Mouse (Mus musculus) neural tube, embryonic 14.5 days (tissue): ENCODE measurements around the gene Tapbpl. TPM values are rescaled to one million over a fixed set of nuclear protein-coding genes. Genes with fewer than 3 reads are reported as not detected.
A peak's percentile ranks its signal among the peaks of the same experiment; 100 is the strongest.

Experiments
- ATAC-seq: fragments of 200-750 bp; cut with Nextera tagmentation; 2 replicates; pipeline ENCODE4 v1.8.0; 2017; ENCODE audit warnings: low read depth, mild to moderate bottlenecking, moderate TSS enrichment, moderate library complexity
- H3K27ac ChIP-seq: fragments of 300-500 bp; sonication (generic); 2 replicates; pipeline ENCODE4 v1.5.1; 2014; ENCODE audit warnings: low read depth, mild to moderate bottlenecking, control low read depth, low read length, moderate library complexity, mixed read lengths
- H3K27me3 ChIP-seq: fragments of 300-500 bp; sonication (generic); 2 replicates; pipeline ENCODE4 v1.6.1; 2014; ENCODE audit warnings: low read length; ENCODE audit not compliant: control insufficient read depth, insufficient read depth
- H3K36me3 ChIP-seq: fragments of 300-500 bp; sonication (generic); 2 replicates; pipeline ENCODE4 v1.6.1; 2014; ENCODE audit warnings: low read length, mixed read lengths; ENCODE audit not compliant: control insufficient read depth, insufficient read depth
- H3K4me1 ChIP-seq: fragments of 300-500 bp; sonication (generic); 2 replicates; pipeline ENCODE4 v1.6.1; 2014; ENCODE audit warnings: low read length; ENCODE audit not compliant: control insufficient read depth, insufficient read depth
- H3K4me2 ChIP-seq: fragments of 300-500 bp; sonication (generic); 2 replicates; pipeline ENCODE4 v1.6.1; 2014; ENCODE audit warnings: mild to moderate bottlenecking, low read depth, low read length, control low read depth
- H3K4me3 ChIP-seq: fragments of 300-500 bp; sonication (generic); 2 replicates; pipeline ENCODE4 v1.5.1; 2014; ENCODE audit warnings: low read depth, low read length, control low read depth, mixed read lengths
- H3K9ac ChIP-seq: fragments of 300-500 bp; sonication (generic); replicated peaks from 2 replicates; pipeline ENCODE4 v1.6.1; 2014; ENCODE audit warnings: low read depth, mild to moderate bottlenecking, control low read depth, low read length, mixed read lengths
- H3K9me3 ChIP-seq: fragments of 300-500 bp; sonication (generic); 2 replicates; pipeline ENCODE4 v1.6.1; 2016; ENCODE audit warnings: low read length; ENCODE audit not compliant: control insufficient read depth
- WGBS: fragments of 180-500 bp; shearing (Covaris S2); extraction: QIAGEN DNeasy Blood & Tissue Kit; methylation state at CpG from one replicate; pipeline ENCODE4 v1.1.7; 2014; 5-methylcytosine and 5-hydroxymethylcytosine counted together
- polyA plus RNA-seq: library from polyadenylated mRNA; unstranded; fragments of >200 nt; fragmentation: Nextera tagmentation; extraction: Ambion mirVana; gene quantifications from 2 replicates; pipeline ENCODE4 v1.2.1, GENCODE M21; 2014

The Tapbpl gene
- polyA plus RNA-seq, 1 experiment from 2014 or later, result 5.1 TPM

DNA sequence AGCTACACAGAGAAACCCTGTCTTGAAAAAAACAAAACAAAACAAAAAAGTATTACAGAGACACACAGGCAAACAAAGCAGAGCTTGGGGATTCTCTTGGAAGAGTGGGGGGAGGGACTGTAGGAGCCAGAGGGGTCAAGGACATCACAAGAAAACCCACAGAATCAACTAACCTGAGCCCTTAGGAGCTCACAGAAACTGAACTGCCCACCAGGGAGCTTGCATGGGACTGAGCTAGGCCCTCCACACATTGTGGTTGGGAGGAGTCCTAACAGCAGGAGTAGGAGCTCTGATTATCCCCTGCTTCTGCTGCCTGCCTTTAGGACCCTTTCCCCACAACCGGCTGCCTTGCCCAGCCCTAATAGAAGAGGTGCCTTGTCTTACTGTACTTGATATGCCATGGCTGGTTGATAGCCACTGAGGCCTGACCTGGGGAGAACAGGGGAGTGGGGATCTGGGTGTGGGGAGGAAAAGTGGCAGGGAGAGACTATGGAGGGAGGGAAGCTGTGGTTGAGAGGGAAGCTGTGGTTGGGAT, 36.1 kb downstream of the Tapbpl start:
- Histone ChIP-seq H3K27me3 (no peaks in the 10 kb centered on the region), H3K4me2 (no peak overlapping the region), H3K4me1 (peaks cover 6% of the 10 kb centered on the region; the same call in 1 of the 2 replicates), H3K27ac (no peak overlapping the region), H3K36me3 (0 out of 2 replicates have a peak, but pooled peaks cover 5% of the 10 kb centered on the region), H3K9me3 (no peaks in the 10 kb centered on the region), H3K4me3 (no peak overlapping the region), H3K9ac (no peak overlapping the region)
- WGBS, result 9% methylated on average over 1 of the region's 1 CpGs
- ATAC-seq, result no peak

DNA sequence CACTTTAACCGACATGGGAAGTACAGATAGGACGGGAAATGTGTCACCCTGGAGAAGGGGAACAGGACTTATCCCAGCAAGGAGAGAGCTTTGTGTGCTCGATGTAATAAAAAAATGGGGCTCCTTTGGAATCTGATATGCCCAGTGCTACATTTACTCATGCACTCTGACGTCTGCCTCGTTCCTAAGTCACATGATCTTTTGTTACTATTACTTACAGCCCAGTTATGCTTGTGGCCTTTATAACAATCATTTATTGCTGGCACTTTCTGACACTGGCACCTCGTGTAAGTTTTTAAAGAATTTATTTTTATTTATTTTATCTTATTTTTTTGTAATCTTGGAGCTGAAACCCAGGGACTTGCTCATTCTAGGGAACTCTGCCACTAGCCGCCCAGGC, 38.3 kb downstream of the Tapbpl start:
- H3K4me3 ChIP-seq, result no peak overlapping the region
- H3K36me3 ChIP-seq, result 0 out of 2 replicates have a peak, but pooled peaks cover 5% of the 10 kb centered on the region
- H3K27ac ChIP-seq, result no peak overlapping the region
- no peak overlapping the region for H3K9ac ChIP-seq
- WGBS, result 76% methylated on average over 7 of the region's 7 CpGs
- H3K27me3 ChIP-seq, result no peaks in the 10 kb centered on the region
- H3K4me1 ChIP-seq, result peaks cover 6% of the 10 kb centered on the region; the same call in 1 of the 2 replicates
- no peak for ATAC-seq
- H3K4me2 ChIP-seq, result no peak overlapping the region
- no peaks in the 10 kb centered on the region for H3K9me3 ChIP-seq

DNA sequence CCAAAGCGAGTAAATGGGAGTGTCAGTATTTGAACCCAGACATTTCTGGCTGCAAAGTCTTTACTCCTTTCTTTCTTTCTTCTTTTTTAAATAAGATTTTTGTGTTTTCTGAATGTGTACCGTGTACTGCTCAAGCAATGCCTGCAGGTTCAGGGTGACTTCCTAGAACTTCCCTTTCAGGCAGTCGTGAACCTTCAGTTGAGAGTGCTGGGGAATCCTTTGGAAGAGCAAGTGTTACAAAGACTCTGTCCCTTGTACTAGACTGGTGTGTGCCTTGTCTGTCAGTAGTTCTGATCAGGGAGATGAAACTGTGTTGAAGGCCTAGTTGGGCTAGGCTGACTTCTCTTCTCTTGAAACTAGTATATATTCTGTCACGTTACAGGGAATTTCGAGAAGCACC, 38.8 kb downstream of the Tapbpl start:
- peaks cover 6% of the 10 kb centered on the region; the same call in 1 of the 2 replicates for H3K36me3 ChIP-seq
- no peaks in the 10 kb centered on the region for H3K9me3 ChIP-seq
- peaks cover 6% of the 10 kb centered on the region; the same call in 1 of the 2 replicates for H3K4me1 ChIP-seq
- H3K27me3 ChIP-seq, result no peaks in the 10 kb centered on the region
- H3K27ac ChIP-seq, result peak overlapping the region; percentile 97
- H3K4me2 ChIP-seq, result peak overlapping the region; percentile 90
- no peak for ATAC-seq
- peak overlapping the region; percentile 66 for H3K4me3 ChIP-seq
- peak overlapping the region; percentile 70 for H3K9ac ChIP-seq
- 48% methylated on average over 5 of the region's 5 CpGs for WGBS

DNA sequence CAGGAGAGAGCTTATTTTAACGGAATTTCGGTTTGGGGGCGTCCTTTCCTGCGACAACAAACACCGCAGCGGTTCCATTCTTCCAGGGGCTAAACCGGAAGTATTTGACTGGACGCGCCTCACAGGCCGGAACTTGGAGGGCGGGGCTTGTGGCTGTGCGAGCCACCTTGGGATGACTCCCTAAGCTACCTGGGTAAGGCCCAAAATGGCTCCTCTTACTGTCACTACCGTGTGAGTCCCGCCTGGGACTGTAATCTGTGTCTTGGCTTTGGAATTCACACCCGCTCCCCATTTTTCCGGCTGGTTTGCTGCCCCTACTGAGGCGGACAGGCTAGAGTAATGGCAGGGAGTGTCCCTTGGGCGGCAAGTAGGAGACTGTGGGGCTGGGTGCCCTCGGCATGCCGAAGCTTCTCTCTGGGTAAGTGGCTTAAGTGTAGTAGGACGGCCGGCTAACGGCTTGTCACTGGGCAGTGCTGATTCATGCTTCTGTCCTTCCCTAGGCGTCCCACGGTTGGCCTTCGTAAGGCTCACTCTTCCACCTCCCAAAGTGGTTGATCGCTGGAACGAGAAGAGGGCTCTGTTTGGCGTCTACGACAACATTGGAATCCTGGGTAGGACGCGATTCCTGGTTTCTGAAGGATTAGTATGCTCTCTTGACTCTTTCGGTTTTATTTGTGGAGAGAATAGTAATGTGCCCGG, 39.5 kb downstream of the Tapbpl start:
- ATAC-seq, result peak; percentile 96
- Histone ChIP-seq H3K36me3 (peaks cover 12% of the 10 kb centered on the region), H3K4me2 (peak overlapping the region; percentile 90), H3K9me3 (no peaks in the 10 kb centered on the region), H3K27ac (peak overlapping the region; percentile 97), H3K27me3 (no peaks in the 10 kb centered on the region), H3K4me1 (peaks cover 6% of the 10 kb centered on the region; the same call in 1 of the 2 replicates), H3K9ac (peak overlapping the region; percentile 70), H3K4me3 (peak overlapping the region; percentile 66)
- under 1% methylated on average over 34 of the region's 34 CpGs for WGBS

DNA sequence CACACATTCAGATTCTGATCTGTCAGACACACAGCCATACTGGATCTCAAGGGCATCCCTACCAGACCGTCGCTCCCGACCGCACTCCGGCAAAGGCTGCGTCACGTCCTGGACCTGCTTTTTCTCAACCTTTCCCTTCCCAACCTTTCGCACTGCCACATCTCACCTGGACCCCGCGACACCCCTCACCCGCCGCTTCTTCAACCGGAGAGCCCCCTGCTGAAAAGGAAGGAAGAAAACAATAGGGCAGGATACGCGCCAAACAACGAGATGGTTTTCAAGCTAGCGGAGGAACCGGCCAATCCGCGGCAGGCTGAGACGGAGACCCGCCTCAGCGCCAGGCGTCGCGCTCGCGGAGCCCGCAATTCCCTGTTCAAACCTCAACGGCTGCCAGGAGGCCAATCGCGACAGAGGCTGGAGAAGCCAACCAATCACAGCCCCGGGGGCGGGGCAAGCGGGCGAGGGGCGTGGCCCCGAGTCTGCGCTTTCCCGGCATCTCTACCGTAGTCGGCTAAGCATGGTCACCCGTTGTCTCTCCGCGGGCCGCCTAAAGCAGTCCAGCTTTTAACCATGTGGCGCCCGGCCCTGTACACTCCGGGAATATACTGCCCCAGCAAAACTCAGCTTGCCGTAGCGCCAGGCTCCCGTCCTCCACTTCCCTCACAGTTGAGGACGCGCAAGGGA, 40.2 kb downstream of the Tapbpl start, which contains the start of the genes Ncapd2 and Mrpl51:
TSS of gene Ncapd2 (minus strand) at position 370 of the 684 bp plus-strand sequence.
TSS of gene Mrpl51 (plus strand) at position 470 of the 684 bp plus-strand sequence.
- under 1% methylated on average over 54 of the region's 54 CpGs for WGBS
- ATAC-seq, result peak; percentile 98
- peak within 1 kb of the TSS; percentile 66 for H3K4me3 ChIP-seq
- peak within 1 kb of the TSS; percentile 90 for H3K4me2 ChIP-seq
- no peaks in the 10 kb centered on the region for H3K9me3 ChIP-seq
- H3K27ac ChIP-seq, result peak within 1 kb of the TSS; percentile 97
- peaks cover 6% of the 10 kb centered on the region; the same call in 1 of the 2 replicates for H3K4me1 ChIP-seq
- H3K36me3 ChIP-seq, result peaks cover 18% of the 10 kb centered on the region
- no peaks in the 10 kb centered on the region for H3K27me3 ChIP-seq
- H3K9ac ChIP-seq, result peak within 1 kb of the TSS; percentile 70

DNA sequence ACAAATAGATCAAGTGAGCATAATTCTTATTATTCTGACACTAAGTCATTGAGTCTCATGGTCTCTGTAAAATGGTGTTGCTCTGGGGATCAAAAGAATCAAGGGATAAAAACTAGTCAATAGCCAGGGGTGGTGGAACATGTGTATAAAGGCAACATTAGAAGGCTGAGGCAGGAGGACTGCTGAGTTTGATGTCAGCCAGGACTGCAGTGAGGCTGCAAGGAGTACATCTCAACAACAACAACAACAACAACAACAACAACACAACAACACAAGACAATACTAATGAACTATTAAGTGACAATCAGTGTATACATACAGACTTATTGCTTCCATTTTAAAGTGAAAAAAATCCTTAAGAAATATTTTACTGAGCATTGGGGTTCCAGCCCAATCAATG, 40.8 kb downstream of the Tapbpl start:
- peak overlapping the region; percentile 66 for H3K4me3 ChIP-seq
- H3K36me3 ChIP-seq, result peaks cover 21% of the 10 kb centered on the region
- ATAC-seq, result no peak

DNA sequence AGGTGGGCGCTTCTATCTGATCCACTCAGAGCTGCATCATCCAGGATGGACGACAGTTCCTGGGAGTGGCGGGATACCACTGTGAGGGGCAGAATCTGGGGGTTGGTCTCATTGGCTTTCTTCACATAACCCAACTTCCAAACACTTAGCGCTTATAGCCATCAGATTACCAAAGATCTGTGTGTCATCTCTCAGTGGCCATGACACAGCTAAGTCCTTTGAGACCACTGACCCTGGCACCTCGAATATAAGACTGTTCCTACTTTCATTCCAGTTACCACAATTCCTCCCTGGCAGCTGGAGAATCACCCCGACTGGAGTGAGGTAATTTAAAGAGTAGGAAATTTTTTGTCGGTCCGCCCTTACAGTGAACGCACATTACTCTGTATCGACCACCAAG, 45.5 kb downstream of the Tapbpl start:
- no peak for ATAC-seq
- Histone ChIP-seq H3K9me3 (no peaks in the 10 kb centered on the region), H3K4me1 (no peaks in the 10 kb centered on the region), H3K4me3 (no peak overlapping the region), H3K36me3 (peaks cover 50% of the 10 kb centered on the region), H3K27ac (no peak overlapping the region), H3K4me2 (no peak overlapping the region), H3K27me3 (no peaks in the 10 kb centered on the region), H3K9ac (no peak overlapping the region)
- 96% methylated on average over 10 of the region's 10 CpGs for WGBS

More for the DNA sequence above, 40.8 kb downstream of the Tapbpl start:
- Histone ChIP-seq H3K4me1 (peaks cover 6% of the 10 kb centered on the region; the same call in 1 of the 2 replicates), H3K4me2 (peak overlapping the region; percentile 90), H3K9me3 (no peaks in the 10 kb centered on the region), H3K27ac (peak overlapping the region; percentile 97; the same call in 1 of the 2 replicates), H3K27me3 (no peaks in the 10 kb centered on the region), H3K9ac (peak overlapping the region; percentile 37)

DNA sequence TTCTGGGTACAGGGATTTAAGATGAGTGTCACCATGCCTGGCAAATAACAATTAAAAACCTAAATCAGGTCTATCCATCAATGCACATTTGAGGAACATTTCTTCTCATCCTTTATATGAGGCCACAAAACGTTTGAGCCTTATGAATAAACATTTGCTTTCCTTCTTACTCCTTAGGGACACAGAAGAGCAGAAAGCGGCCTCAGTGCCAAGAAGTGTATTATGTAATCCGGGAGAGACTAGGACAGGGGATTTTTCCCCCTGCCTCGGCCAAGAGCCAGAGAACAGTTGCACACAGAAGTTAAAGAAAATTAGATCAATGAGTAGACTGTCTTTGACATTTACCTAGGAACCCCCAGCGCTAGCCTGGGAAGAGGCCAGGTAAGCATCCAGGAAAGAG, 49.5 kb downstream of the Tapbpl start:
- H3K4me3 ChIP-seq, result no peak overlapping the region
- no peak overlapping the region for H3K4me2 ChIP-seq
- no peaks in the 10 kb centered on the region for H3K9me3 ChIP-seq
- no peak overlapping the region for H3K27ac ChIP-seq
- WGBS, result 71% methylated on average over 5 of the region's 5 CpGs
- H3K27me3 ChIP-seq, result no peaks in the 10 kb centered on the region
- H3K4me1 ChIP-seq, result no peaks in the 10 kb centered on the region
- no peak for ATAC-seq
- H3K9ac ChIP-seq, result no peak overlapping the region
- H3K36me3 ChIP-seq, result peaks cover 71% of the 10 kb centered on the region

DNA sequence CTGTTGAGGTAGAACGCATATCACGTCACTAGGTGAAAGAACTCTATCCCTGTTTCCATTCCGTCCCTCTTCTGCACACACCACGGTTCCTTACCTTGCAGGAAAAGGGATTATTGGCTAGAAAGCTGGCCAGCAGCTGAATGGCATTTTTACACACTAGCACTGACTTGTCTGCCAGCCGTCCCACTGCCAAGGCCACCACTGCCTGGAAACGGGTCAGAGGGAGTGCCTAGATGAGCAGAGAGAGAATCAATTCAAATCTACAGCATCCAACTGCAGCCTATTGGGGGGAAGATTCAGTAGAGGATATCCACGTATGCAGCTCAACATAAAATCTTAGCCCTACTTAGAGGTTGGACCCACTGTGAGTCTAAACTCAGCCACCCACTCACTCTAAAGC, 52.1 kb downstream of the Tapbpl start:
- no peak for ATAC-seq
- Histone ChIP-seq H3K27ac (no peak overlapping the region), H3K36me3 (peaks cover 72% of the 10 kb centered on the region), H3K4me3 (no peak overlapping the region), H3K4me2 (no peak overlapping the region), H3K9me3 (no peaks in the 10 kb centered on the region), H3K9ac (no peak overlapping the region), H3K27me3 (no peaks in the 10 kb centered on the region), H3K4me1 (no peaks in the 10 kb centered on the region)
- WGBS, result 95% methylated on average over 7 of the region's 7 CpGs
